15 mouse cellular contexts compared by ENCODE assay signal in genomic region chr9:23383291-23383690, GRCm38 (mm10).
A peak's percentile ranks its signal among the peaks of the same experiment; 100 is the strongest.
DNase-seq lines count a peak whose midpoint lies in the region; ATAC-seq and TF ChIP-seq lines count a peak whose summit lies in the region.
"Had no signal": no experiment of that assay in that cellular context is flagged by ENCODE, and none has a peak within 500 bp of the region (broad histone marks: within the 10 kb centered on the region; RNA-seq: fewer than 3 reads in every experiment).

No protein-coding gene starts in this region.

- WGBS in lung, embryonic 16.5 days: 35% methylated on average over 8 of the region's 8 CpGs
- 57% methylated on average over 8 of the region's 8 CpGs for WGBS in lung, adult 2 months
- WGBS in cerebellum, adult 2 months: 13% methylated on average over 8 of the region's 8 CpGs

- no peak overlapping the region for H3K4me3 ChIP-seq in lung, embryonic 16.5 days (ENCODE audit: low read length)
- no peak overlapping the region for H3K4me3 ChIP-seq in lung, adult 2 months (replicated peaks; ENCODE audit: extremely low read depth, low read depth, low read length)
- H3K4me3 ChIP-seq in cerebellum, adult 2 months (replicated peaks; ENCODE audit: insufficient read depth, low read depth, low read length): no peak overlapping the region
- H3K4me3 ChIP-seq: heart, embryonic 10.5 days; midbrain, embryonic 12.5 days had no signal

- DNase-seq in gastrocnemius, adult 18-20 months (ENCODE audit: low spot score): peak; percentile 27
- no peak for DNase-seq in gastrocnemius, postnatal 4 days (ENCODE audit: low spot score in 2 of 2)
- no peak for DNase-seq in lung, adult 2 months
- peak; percentile 83 to 96 for DNase-seq in cerebellum, adult 2 months
- DNase-seq in gastrocnemius, postnatal 10 days: peak; percentile 20
- no peak for DNase-seq in frontal cortex, adult 2 months (ENCODE audit: extremely low spot score in 1 of 2, low spot score in 1 of 2)
- no peak for DNase-seq in kidney, postnatal 10 days
- DNase-seq: heart, postnatal 14 days; kidney, adult 18-20 months; kidney, postnatal 4 days; lung, postnatal 4 days had no signal

- ATAC-seq in lung, embryonic 16.5 days (ENCODE audit: low read depth): no peak
- ATAC-seq: hindbrain, embryonic 16.5 days had no signal

- H3K27me3 ChIP-seq in lung, embryonic 16.5 days (ENCODE audit: control insufficient read depth, insufficient read depth, low read depth, low read length): no peaks in the 10 kb centered on the region
- H3K27me3 ChIP-seq in cerebellum, adult 2 months (ENCODE audit: control insufficient read depth, insufficient read depth, low read length): no peaks in the 10 kb centered on the region
- H3K27me3 ChIP-seq: midbrain, embryonic 12.5 days had no signal

- no peak overlapping the region for H3K4me2 ChIP-seq in lung, embryonic 16.5 days (ENCODE audit: low read depth, low read length)
- H3K4me2 ChIP-seq: midbrain, embryonic 12.5 days had no signal

- no peak for TF ChIP-seq CTCF in lung, adult 2 months (IDR thresholded peaks at IDR 0.05; ENCODE audit: insufficient read depth, low read length)
- peak; percentile 59 for TF ChIP-seq CTCF in cerebellum, adult 2 months (IDR thresholded peaks at IDR 0.05; ENCODE audit: borderline replicate concordance, insufficient read depth, low read depth, low read length)

- no peaks in the 10 kb centered on the region for H3K36me3 ChIP-seq in lung, embryonic 16.5 days (ENCODE audit: control insufficient read depth, insufficient read depth, low read length)
- H3K36me3 ChIP-seq: heart, embryonic 10.5 days; midbrain, embryonic 12.5 days had no signal

- no peaks in the 10 kb centered on the region for H3K9me3 ChIP-seq in lung, embryonic 16.5 days (ENCODE audit: control insufficient read depth, low read length)
- H3K9me3 ChIP-seq: heart, embryonic 10.5 days; midbrain, embryonic 12.5 days had no signal

- H3K27ac ChIP-seq in lung, embryonic 16.5 days (ENCODE audit: low read length): peak overlapping the region; percentile 37; the same call in 1 of the 2 replicates
- no peak overlapping the region for H3K27ac ChIP-seq in cerebellum, adult 2 months (ENCODE audit: insufficient read depth, low read length)
- H3K27ac ChIP-seq: heart, embryonic 10.5 days; midbrain, embryonic 12.5 days had no signal

- TF ChIP-seq POLR2A in lung, adult 2 months (IDR thresholded peaks at IDR 0.05; ENCODE audit: borderline replicate concordance, extremely low read depth, low read depth, low read length): no peak
- TF ChIP-seq POLR2A in cerebellum, adult 2 months (IDR thresholded peaks at IDR 0.05; ENCODE audit: borderline replicate concordance, insufficient read depth, low read length): no peak

- peaks cover 37% of the 10 kb centered on the region for H3K4me1 ChIP-seq in lung, embryonic 16.5 days (replicated peaks; ENCODE audit: control insufficient read depth, insufficient read depth, low read length)
- no peaks in the 10 kb centered on the region for H3K4me1 ChIP-seq in lung, adult 2 months (ENCODE audit: control insufficient read depth, insufficient read depth, low read length)
- peaks cover 6% of the 10 kb centered on the region for H3K4me1 ChIP-seq in cerebellum, adult 2 months (ENCODE audit: control insufficient read depth, insufficient read depth, low read length)

- H3K9ac ChIP-seq in lung, embryonic 16.5 days (ENCODE audit: low read length): no peak overlapping the region
- H3K9ac ChIP-seq: midbrain, embryonic 12.5 days had no signal

Comparison
In these comparisons a context has a peak if more than half of its experiments do, and no peak if none do; other contexts are left out.
1. DNase-seq: peak in gastrocnemius, adult 18-20 months (single experiment), cerebellum, adult 2 months (2 of 2) and gastrocnemius, postnatal 10 days (single experiment); none in gastrocnemius, postnatal 4 days (0 of 2), lung, adult 2 months (single experiment), frontal cortex, adult 2 months (0 of 2) and kidney, postnatal 10 days (single experiment).